Mouse (Mus musculus): ENCODE results near the gene Esrrg. TPM values are rescaled to one million over a fixed set of nuclear protein-coding genes. Genes with fewer than 3 reads are reported as not detected.

Esrrg gene
- polyA plus RNA-seq, 1 experiment from 2014 or later, result 34.2 TPM

GRCm38 (mm10) chr1:187607065-187608047, 1.2 kb upstream of the Esrrg start:
- peaks cover 41% of the 10 kb centered on the region for H3K4me1 ChIP-seq (ENCODE audit: control insufficient read depth, insufficient read depth, low read length)
- peaks cover 50% of the 10 kb centered on the region for H3K27me3 ChIP-seq (ENCODE audit: control insufficient read depth, insufficient read depth, low read length)
- H3K36me3 ChIP-seq (ENCODE audit: control insufficient read depth, insufficient read depth, low read length), result no peaks in the 10 kb centered on the region
- H3K27ac ChIP-seq (ENCODE audit: low read depth, low read length), result no peak overlapping the region
- H3K9me3 ChIP-seq (replicated peaks; ENCODE audit: control insufficient read depth, low read length), result no peaks in the 10 kb centered on the region
- H3K9ac ChIP-seq (ENCODE audit: low read depth, low read length), result peak overlapping the region; percentile 46; the same call in 1 of the 2 replicates
- peak overlapping the region; percentile 88 for H3K4me2 ChIP-seq
- H3K4me3 ChIP-seq (ENCODE audit: low read depth, low read length), result peak overlapping the region; percentile 54
- ATAC-seq (replicated peaks; ENCODE audit: insufficient number of reproducible peaks, low FRiP score, low TSS enrichment), result no peak
- 2% methylated on average over 45 of the region's 47 CpGs for WGBS (ENCODE audit: insufficient replicate concordance)

- peak overlapping the region; percentile 88 for H3K4me2 ChIP-seq
- H3K36me3 ChIP-seq (ENCODE audit: control insufficient read depth, insufficient read depth, low read length), result no peaks in the 10 kb centered on the region
- H3K9me3 ChIP-seq (replicated peaks; ENCODE audit: control insufficient read depth, low read length), result no peaks in the 10 kb centered on the region
- peak; percentile 35; the same call in 1 of the 2 replicates for ATAC-seq (replicated peaks; ENCODE audit: insufficient number of reproducible peaks, low FRiP score, low TSS enrichment)
- H3K27me3 ChIP-seq (ENCODE audit: control insufficient read depth, insufficient read depth, low read length), result peaks cover 47% of the 10 kb centered on the region
- H3K9ac ChIP-seq (ENCODE audit: low read depth, low read length), result peak overlapping the region; percentile 81
- peaks cover 41% of the 10 kb centered on the region for H3K4me1 ChIP-seq (ENCODE audit: control insufficient read depth, insufficient read depth, low read length)
- under 1% methylated on average over 71 of the region's 72 CpGs for WGBS (ENCODE audit: insufficient replicate concordance)
- H3K4me3 ChIP-seq (ENCODE audit: low read depth, low read length), result peak overlapping the region; percentile 54
- 0 out of 2 replicates have a peak overlapping the region, but pooled peaks have one; percentile 4 for H3K27ac ChIP-seq (ENCODE audit: low read depth, low read length)
These were observed 646 bp downstream of the Esrrg start for GRCm38 (mm10) chr1:187609021-187609852.

DNA sequence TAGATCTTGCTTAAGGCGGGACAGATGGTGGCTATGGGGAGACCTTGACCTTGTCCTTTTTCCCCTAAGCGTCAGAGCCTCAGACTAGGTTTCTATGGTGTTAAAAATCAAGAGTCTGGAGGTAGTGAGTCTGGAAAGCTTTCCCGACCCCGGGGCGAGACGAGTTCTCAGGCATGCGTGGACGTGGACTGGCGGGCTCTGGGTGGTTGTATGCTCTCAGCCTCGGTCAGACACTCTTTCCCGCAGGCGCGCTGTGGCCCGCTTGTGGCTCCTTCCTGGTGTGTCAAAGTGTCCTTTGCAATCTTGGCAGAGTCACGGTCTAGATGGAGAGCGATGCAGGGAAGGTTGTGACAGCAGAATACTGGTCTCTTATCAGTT, 1.3 kb downstream of the Esrrg start:
- peaks cover 40% of the 10 kb centered on the region for H3K27me3 ChIP-seq (ENCODE audit: control insufficient read depth, insufficient read depth, low read length)

GRCm38 (mm10) chr1:187610336-187610948, 1.9 kb downstream of the Esrrg start:
- 34% methylated on average over 9 of the region's 9 CpGs for WGBS (ENCODE audit: insufficient replicate concordance)
- Histone ChIP-seq H3K27ac (ENCODE audit: low read depth, low read length) (no peak overlapping the region), H3K4me2 (peak overlapping the region; percentile 88), H3K9ac (ENCODE audit: low read depth, low read length) (peak overlapping the region; percentile 81; the same call in 1 of the 2 replicates), H3K27me3 (ENCODE audit: control insufficient read depth, insufficient read depth, low read length) (peaks cover 37% of the 10 kb centered on the region), H3K4me3 (ENCODE audit: low read depth, low read length) (peak overlapping the region; percentile 54), H3K36me3 (ENCODE audit: control insufficient read depth, insufficient read depth, low read length) (no peaks in the 10 kb centered on the region), H3K9me3 (replicated peaks; ENCODE audit: control insufficient read depth, low read length) (no peaks in the 10 kb centered on the region), H3K4me1 (ENCODE audit: control insufficient read depth, insufficient read depth, low read length) (peaks cover 38% of the 10 kb centered on the region)
- no peak for ATAC-seq (replicated peaks; ENCODE audit: insufficient number of reproducible peaks, low FRiP score, low TSS enrichment)

More for the DNA sequence above, 1.3 kb downstream of the Esrrg start:
- Histone ChIP-seq H3K36me3 (ENCODE audit: control insufficient read depth, insufficient read depth, low read length) (no peaks in the 10 kb centered on the region), H3K9ac (ENCODE audit: low read depth, low read length) (peak overlapping the region; percentile 81), H3K27ac (ENCODE audit: low read depth, low read length) (0 out of 2 replicates have a peak overlapping the region, but pooled peaks have one; percentile 22), H3K4me1 (ENCODE audit: control insufficient read depth, insufficient read depth, low read length) (peaks cover 39% of the 10 kb centered on the region), H3K4me2 (peak overlapping the region; percentile 88), H3K4me3 (ENCODE audit: low read depth, low read length) (peak overlapping the region; percentile 54), H3K9me3 (replicated peaks; ENCODE audit: control insufficient read depth, low read length) (no peaks in the 10 kb centered on the region)
- 2% methylated on average over 16 of the region's 16 CpGs for WGBS (ENCODE audit: insufficient replicate concordance)
- no peak for ATAC-seq (replicated peaks; ENCODE audit: insufficient number of reproducible peaks, low FRiP score, low TSS enrichment)

GRCm38 (mm10) chr1:187611925-187612324, 3.3 kb downstream of the Esrrg start:
- Histone ChIP-seq H3K4me3 (ENCODE audit: low read depth, low read length) (no peak overlapping the region), H3K9me3 (replicated peaks; ENCODE audit: control insufficient read depth, low read length) (no peaks in the 10 kb centered on the region), H3K9ac (ENCODE audit: low read depth, low read length) (no peak overlapping the region), H3K27me3 (ENCODE audit: control insufficient read depth, insufficient read depth, low read length) (peaks cover 22% of the 10 kb centered on the region), H3K36me3 (ENCODE audit: control insufficient read depth, insufficient read depth, low read length) (no peaks in the 10 kb centered on the region), H3K4me1 (ENCODE audit: control insufficient read depth, insufficient read depth, low read length) (peaks cover 29% of the 10 kb centered on the region), H3K27ac (ENCODE audit: low read depth, low read length) (no peak overlapping the region), H3K4me2 (no peak overlapping the region)
- ATAC-seq (replicated peaks; ENCODE audit: insufficient number of reproducible peaks, low FRiP score, low TSS enrichment), result no peak
- WGBS (ENCODE audit: insufficient replicate concordance), result 42% methylated on average over 5 of the region's 5 CpGs

DNA sequence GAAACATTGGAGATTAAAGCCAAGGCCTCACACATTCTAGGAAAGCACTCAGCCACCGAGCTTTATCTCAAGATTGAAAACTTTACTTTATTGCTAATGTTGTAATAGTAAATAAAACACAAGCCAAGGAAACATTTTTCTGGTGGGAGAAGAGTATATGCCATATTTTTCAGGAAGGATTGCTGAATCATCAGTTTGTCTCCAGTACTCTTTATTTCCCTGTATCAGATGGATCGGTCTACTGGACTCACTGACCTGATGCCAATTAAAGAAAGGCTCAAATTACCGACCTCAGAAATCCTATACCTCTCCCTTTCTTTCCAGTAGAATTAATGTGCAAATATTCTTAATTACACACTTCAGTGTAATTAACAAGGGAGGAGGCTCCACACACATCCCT, 4.7 kb downstream of the Esrrg start:
- Histone ChIP-seq H3K36me3 (ENCODE audit: control insufficient read depth, insufficient read depth, low read length) (no peaks in the 10 kb centered on the region), H3K27me3 (ENCODE audit: control insufficient read depth, insufficient read depth, low read length) (peaks cover 9% of the 10 kb centered on the region), H3K4me3 (ENCODE audit: low read depth, low read length) (no peak overlapping the region), H3K9ac (ENCODE audit: low read depth, low read length) (no peak overlapping the region), H3K4me2 (no peak overlapping the region), H3K4me1 (ENCODE audit: control insufficient read depth, insufficient read depth, low read length) (peaks cover 16% of the 10 kb centered on the region), H3K27ac (ENCODE audit: low read depth, low read length) (no peak overlapping the region), H3K9me3 (replicated peaks; ENCODE audit: control insufficient read depth, low read length) (no peaks in the 10 kb centered on the region)
- no peak for ATAC-seq (replicated peaks; ENCODE audit: insufficient number of reproducible peaks, low FRiP score, low TSS enrichment)
- 77% methylated on average over 3 of the region's 3 CpGs for WGBS (ENCODE audit: insufficient replicate concordance)

- Histone ChIP-seq H3K36me3 (ENCODE audit: control insufficient read depth, insufficient read depth, low read length) (no peaks in the 10 kb centered on the region), H3K9me3 (replicated peaks; ENCODE audit: control insufficient read depth, low read length) (no peaks in the 10 kb centered on the region), H3K4me3 (ENCODE audit: low read depth, low read length) (no peak overlapping the region), H3K27me3 (ENCODE audit: control insufficient read depth, insufficient read depth, low read length) (no peaks in the 10 kb centered on the region), H3K9ac (ENCODE audit: low read depth, low read length) (no peak overlapping the region), H3K4me1 (ENCODE audit: control insufficient read depth, insufficient read depth, low read length) (no peaks in the 10 kb centered on the region), H3K4me2 (no peak overlapping the region), H3K27ac (ENCODE audit: low read depth, low read length) (no peak overlapping the region)
- no peak for ATAC-seq (replicated peaks; ENCODE audit: insufficient number of reproducible peaks, low FRiP score, low TSS enrichment)
- WGBS (ENCODE audit: insufficient replicate concordance), result 69% methylated on average over 3 of the region's 3 CpGs
These were observed 15.4 kb downstream of the Esrrg start for GRCm38 (mm10) chr1:187623981-187624380.

DNA sequence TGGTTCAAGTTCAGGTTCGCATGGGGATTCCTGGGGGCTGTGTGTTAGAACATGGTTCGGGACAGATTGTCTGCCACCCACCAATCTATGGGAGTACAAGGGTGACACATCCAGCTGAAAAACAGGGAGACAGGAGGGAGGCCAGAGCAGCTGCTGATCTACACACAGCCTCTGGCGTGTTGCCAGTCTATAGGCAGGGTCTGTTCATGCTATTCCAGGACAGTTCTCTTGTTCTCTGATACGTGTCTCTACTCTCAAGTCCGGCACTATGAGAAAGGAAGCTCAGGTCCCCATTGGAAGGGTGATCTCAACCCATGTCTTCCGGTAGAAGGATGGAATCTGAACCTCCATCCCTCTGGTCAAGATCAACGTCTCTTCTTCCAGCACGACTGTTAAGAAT, 21.8 kb downstream of the Esrrg start:
- 85% methylated on average over 8 of the region's 8 CpGs for WGBS (ENCODE audit: insufficient replicate concordance)
- Histone ChIP-seq H3K27ac (ENCODE audit: low read depth, low read length) (no peak overlapping the region), H3K9ac (ENCODE audit: low read depth, low read length) (no peak overlapping the region), H3K27me3 (ENCODE audit: control insufficient read depth, insufficient read depth, low read length) (no peaks in the 10 kb centered on the region), H3K4me1 (ENCODE audit: control insufficient read depth, insufficient read depth, low read length) (no peaks in the 10 kb centered on the region), H3K36me3 (ENCODE audit: control insufficient read depth, insufficient read depth, low read length) (no peaks in the 10 kb centered on the region), H3K4me3 (ENCODE audit: low read depth, low read length) (no peak overlapping the region), H3K9me3 (replicated peaks; ENCODE audit: control insufficient read depth, low read length) (no peaks in the 10 kb centered on the region), H3K4me2 (no peak overlapping the region)
- no peak for ATAC-seq (replicated peaks; ENCODE audit: insufficient number of reproducible peaks, low FRiP score, low TSS enrichment)

Measured in heart, embryonic 11.5 days (tissue).